Mouse (Mus musculus) midbrain, embryonic 10.5 days (tissue): ENCODE data around the gene Rcsd1. TPM values are rescaled to one million over a fixed set of nuclear protein-coding genes. Genes with fewer than 3 reads are reported as not detected.

ENCODE experiments used
- DNase-seq: peaks from one replicate; pipeline ENCODE4 v3.0.0-alpha.2; 2017; ENCODE audit warnings: low spot score
- H3K27ac ChIP-seq: fragments of 300-500 bp; sonication (generic); replicated peaks from 2 replicates; pipeline ENCODE4 v1.5.1; 2016; ENCODE audit warnings: mild to moderate bottlenecking
- H3K27me3 ChIP-seq: fragments of 300-500 bp; sonication (generic); 2 replicates; pipeline ENCODE4 v1.6.1; 2016; ENCODE audit warnings: low read depth, mild to moderate bottlenecking; ENCODE audit not compliant: poor library complexity, severe bottlenecking
- H3K36me3 ChIP-seq: fragments of 300-500 bp; sonication (generic); 2 replicates; pipeline ENCODE4 v1.6.1; 2016; ENCODE audit warnings: mild to moderate bottlenecking, moderate library complexity
- H3K4me1 ChIP-seq: fragments of 300-500 bp; sonication (generic); 2 replicates; pipeline ENCODE4 v1.6.1; 2016
- H3K4me3 ChIP-seq: fragments of 300-500 bp; sonication (generic); 2 replicates; pipeline ENCODE4 v1.5.1; 2016; ENCODE audit warnings: mild to moderate bottlenecking, moderate library complexity
- H3K9me3 ChIP-seq: fragments of 300-500 bp; sonication (generic); replicated peaks from 2 replicates; pipeline ENCODE4 v1.6.1; 2016; ENCODE audit warnings: mild to moderate bottlenecking
- WGBS: fragments of 180-500 bp; shearing (Covaris S2); methylation state at CpG from one replicate; pipeline ENCODE4 v1.1.7; 2016; 5-methylcytosine and 5-hydroxymethylcytosine counted together
- polyA plus RNA-seq: library from polyadenylated mRNA; unstranded; fragments of >200 nt; fragmentation: Nextera tagmentation; extraction: Ambion mirVana; gene quantifications from 2 replicates; pipeline ENCODE4 v1.2.1, GENCODE M21; 2016

Gene Rcsd1
- polyA plus RNA-seq, 1 experiment from 2014 or later: 8.7 TPM

DNA sequence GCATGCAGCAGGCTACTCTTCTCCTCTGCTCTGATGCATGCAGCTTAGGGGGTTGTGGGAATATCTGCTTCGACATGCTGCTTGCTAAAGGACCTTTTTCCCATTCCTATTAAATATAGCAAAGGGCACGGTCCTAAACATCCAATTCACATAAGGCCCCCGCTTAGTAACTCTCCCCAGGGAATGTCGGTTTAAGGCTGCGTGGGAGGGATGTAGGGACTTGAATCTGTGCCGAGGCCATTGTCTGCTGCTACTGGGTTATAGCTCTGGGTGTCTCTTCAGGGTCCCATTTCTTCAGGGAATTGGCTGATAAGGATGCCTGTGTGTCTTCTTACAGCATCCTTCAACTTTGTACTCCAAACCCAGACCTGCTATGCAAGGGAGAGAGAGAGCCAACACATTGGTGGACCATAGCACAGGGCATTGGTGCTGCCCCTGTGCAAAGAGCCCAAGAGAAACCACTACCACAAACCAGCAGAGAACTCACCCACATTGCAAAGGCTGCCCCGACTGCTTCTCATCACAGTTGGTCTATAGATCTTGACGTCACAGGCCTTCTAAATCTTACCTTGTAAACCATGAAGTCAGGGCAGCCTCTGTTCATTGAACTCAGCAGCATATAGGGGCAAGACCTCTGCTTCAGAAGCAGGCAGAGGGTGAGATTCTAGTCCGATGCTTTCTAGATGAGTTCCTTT lies 724 bp downstream of the Rcsd1 start:
- Histone ChIP-seq H3K4me1 (peaks cover 20% of the 10 kb centered on the region), H3K4me3 (peak overlapping the region; percentile 81), H3K27me3 (peaks cover 67% of the 10 kb centered on the region), H3K36me3 (no peaks in the 10 kb centered on the region), H3K9me3 (no peaks in the 10 kb centered on the region), H3K27ac (no peak overlapping the region)
- no peak for DNase-seq
- WGBS: 34% methylated on average over 9 of the region's 9 CpGs

DNA sequence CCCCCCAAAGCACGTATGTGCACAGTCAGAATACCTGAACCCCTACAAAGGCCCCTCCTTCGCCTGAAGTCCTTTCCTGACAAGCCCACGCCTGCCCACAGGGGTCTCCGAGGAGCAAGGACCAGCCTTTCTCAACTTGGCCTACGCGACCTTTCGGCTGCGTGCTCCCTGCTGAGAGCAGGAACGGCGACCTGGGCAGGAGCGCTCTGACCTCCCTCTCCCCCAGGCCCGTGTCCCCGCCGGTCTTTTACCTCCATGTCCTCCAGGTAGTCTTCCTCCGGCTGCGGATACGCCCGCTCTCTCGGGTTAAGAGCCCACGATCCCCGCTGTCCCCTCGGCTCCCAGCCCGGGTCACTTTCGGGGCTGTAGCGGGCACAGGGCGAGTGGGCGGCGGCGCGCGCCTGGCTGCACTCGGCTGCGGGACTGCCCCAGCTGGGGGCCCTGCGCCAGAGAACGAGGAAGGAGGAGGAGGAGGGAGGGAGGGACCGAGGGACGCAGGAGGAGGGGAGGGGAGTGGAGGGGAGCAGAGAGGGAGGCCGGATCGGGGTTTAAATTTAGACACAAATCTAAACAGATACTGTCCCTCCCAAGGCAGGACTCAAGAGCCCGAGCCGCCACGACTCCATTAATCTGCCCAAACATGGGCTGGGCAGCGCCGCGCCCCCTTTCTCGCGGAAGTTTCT lies 1.8 kb downstream of the Rcsd1 start:
- H3K36me3 ChIP-seq: no peaks in the 10 kb centered on the region
- H3K9me3 ChIP-seq: no peaks in the 10 kb centered on the region
- WGBS: under 1% methylated on average over 47 of the region's 47 CpGs
- peak overlapping the region; percentile 82 for H3K27ac ChIP-seq
- peaks cover 68% of the 10 kb centered on the region for H3K27me3 ChIP-seq
- peak; percentile 65 for DNase-seq
- H3K4me3 ChIP-seq: peak overlapping the region; percentile 81
- peaks cover 24% of the 10 kb centered on the region for H3K4me1 ChIP-seq

DNA sequence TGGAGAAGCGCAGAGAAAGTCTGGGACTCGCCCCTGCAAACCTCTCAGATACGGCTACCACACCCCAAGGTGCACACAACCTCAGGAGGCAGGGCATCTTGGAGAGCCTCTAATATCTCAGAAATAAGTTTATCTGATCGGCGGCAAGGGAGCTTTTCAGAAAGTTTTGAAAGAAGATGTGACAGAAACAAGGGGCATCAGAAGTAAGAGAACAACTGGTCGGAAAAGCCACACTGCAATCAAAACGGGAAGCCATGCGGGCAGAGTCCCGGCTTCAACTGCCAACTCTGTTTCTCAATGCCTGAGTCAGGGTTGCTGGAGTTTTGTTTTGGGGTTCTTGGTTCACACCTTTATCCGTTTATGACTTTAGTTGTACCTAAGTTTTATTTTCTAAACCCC lies 2.3 kb downstream of the Rcsd1 start:
- peak overlapping the region; percentile 81 for H3K4me3 ChIP-seq
- 21% methylated on average over 10 of the region's 10 CpGs for WGBS
- no peak overlapping the region for H3K27ac ChIP-seq
- peaks cover 70% of the 10 kb centered on the region for H3K27me3 ChIP-seq
- H3K4me1 ChIP-seq: peaks cover 30% of the 10 kb centered on the region
- no peaks in the 10 kb centered on the region for H3K9me3 ChIP-seq
- DNase-seq: no peak
- no peaks in the 10 kb centered on the region for H3K36me3 ChIP-seq

DNA sequence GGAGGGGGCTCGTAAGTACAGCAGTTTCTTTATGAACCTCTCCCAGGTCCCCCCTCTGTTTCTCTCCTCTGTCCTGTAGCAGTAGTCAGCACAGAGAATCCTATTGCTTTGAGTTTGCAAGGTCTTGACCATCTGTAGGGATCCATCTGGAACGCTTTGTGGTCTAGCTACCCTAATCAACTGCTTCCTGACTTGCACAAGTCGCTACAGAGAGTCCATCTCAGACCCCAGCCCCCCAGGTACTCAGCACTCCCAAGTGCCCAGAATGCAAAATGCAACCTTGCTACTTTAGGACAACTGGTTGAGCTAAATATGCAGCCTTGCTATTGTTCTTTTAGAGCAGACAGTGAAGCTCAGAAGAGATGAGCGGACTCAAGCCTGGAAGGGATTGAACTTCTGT lies 3.1 kb downstream of the Rcsd1 start:
- WGBS: 68% methylated on average over 4 of the region's 4 CpGs
- H3K36me3 ChIP-seq: no peaks in the 10 kb centered on the region
- no peak overlapping the region for H3K4me3 ChIP-seq

DNA sequence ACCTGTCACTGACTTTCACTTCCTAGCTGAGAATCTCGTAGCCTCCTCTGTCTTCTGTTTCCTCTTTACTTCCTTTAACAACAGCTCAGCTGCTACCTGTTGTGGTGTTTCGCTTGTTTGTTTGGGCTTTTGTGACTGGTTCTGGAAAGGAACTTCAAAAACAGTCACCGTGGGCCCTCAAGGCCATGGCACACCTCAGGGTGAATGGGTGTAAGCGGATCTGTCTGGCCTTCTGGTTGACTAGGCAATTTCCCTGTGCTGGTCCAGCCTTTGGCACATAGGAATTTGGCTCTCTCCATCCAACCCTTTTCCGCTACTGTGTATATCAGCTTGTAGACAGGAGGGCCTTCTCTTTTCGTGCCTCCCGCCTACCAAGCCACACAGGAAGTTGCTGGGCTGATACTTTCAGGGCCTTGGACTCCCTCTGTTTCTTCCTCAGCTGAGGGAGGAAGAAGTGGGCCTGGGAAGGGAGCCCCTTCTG lies 3.6 kb downstream of the Rcsd1 start:
- peaks cover 83% of the 10 kb centered on the region for H3K27me3 ChIP-seq
- WGBS: 84% methylated on average over 7 of the region's 7 CpGs
- H3K9me3 ChIP-seq: no peaks in the 10 kb centered on the region
- peaks cover 40% of the 10 kb centered on the region for H3K4me1 ChIP-seq
- no peak overlapping the region for H3K4me3 ChIP-seq
- no peak for DNase-seq
- H3K36me3 ChIP-seq: no peaks in the 10 kb centered on the region
- no peak overlapping the region for H3K27ac ChIP-seq

More for the DNA sequence above, 3.1 kb downstream of the Rcsd1 start:
- no peaks in the 10 kb centered on the region for H3K9me3 ChIP-seq
- H3K27me3 ChIP-seq: peaks cover 77% of the 10 kb centered on the region
- H3K27ac ChIP-seq: no peak overlapping the region
- DNase-seq: no peak
- H3K4me1 ChIP-seq: peaks cover 37% of the 10 kb centered on the region

DNA sequence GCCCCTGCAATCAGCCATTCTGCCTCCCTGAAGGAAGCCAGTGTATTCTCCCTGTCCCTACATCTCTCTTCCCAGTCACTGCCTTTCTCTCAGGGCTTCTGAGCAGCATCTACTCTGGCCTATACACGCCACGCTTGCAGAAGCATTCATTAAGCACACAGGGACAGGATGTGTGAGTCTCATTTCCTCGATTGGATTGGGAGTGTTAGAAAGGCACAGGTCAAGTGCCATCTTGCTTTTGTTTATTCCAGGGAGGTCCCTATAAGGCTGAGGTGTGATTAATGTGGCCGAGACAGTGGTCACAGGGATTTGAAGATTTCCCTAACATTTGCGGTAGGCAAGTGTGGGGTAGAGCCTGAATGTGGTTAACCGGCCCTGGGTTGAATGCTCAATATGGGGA lies 4.2 kb downstream of the Rcsd1 start:
- Histone ChIP-seq H3K4me1 (peaks cover 43% of the 10 kb centered on the region), H3K27me3 (peaks cover 86% of the 10 kb centered on the region), H3K27ac (no peak overlapping the region), H3K9me3 (no peaks in the 10 kb centered on the region), H3K4me3 (no peak overlapping the region), H3K36me3 (no peaks in the 10 kb centered on the region)
- DNase-seq: no peak
- WGBS: 80% methylated on average over 6 of the region's 6 CpGs

DNA sequence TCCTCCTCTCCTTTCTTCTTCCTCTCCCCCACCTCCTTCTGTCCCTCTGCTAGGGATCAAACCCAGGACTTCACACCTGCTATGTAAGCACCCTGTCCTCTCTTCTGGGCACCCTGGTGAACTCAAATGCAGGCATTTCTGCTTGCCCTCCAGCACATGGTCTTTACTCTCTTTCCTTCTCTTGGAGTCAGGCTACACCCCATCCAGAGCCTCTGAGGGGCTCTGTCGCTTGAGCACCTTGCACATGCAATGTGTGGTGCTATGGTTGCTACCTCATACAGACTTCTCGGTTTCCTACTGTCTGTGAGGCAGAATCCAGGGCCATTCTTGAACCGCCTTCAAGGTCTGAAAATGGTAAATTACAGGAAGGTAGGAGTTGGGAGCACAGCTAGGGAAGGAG lies 4.7 kb downstream of the Rcsd1 start:
- 87% methylated on average over 3 of the region's 3 CpGs for WGBS
- H3K36me3 ChIP-seq: no peaks in the 10 kb centered on the region
- peaks cover 46% of the 10 kb centered on the region for H3K4me1 ChIP-seq
- H3K27me3 ChIP-seq: peaks cover 81% of the 10 kb centered on the region
- DNase-seq: no peak
- no peaks in the 10 kb centered on the region for H3K9me3 ChIP-seq
- no peak overlapping the region for H3K27ac ChIP-seq
- H3K4me3 ChIP-seq: no peak overlapping the region

DNA sequence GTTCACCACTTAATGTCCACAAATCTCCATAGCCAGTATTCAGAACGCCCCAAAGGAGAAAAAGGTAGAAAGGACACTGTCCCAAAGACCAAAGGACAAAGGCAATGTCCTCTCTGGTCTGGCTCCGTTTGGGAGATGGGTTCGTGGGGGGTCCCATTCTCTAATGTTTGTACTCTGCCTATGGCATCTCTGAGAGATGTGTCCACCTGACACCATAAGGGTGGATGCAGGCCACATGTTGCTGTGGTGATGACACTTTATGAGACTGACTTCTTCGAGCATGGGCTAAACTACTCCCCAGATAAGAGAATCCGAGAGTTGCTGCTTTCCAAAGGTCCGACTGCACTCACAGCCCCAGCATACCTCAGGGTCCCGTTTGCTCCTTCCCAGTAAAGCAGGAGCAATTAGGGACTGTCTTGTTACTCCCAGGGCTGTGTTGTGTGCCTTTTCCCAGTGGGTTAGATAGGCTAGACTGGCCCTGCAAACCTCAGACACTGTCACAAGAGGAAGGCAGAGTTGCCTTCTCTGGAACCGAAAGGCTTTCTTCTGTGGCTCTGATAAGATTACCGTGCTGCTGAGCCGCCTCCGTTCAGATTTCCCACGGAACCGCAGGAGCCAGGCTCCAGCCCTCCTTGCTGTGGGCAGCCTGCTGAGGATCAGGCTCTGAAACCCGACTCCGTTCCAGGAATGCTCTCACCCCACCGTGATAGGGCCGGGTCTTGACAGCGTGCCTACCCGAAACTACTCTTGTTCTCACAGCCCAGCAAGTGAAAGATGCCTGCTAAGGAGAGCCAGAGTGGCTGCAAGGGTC lies 7.1 kb downstream of the Rcsd1 start:
- Histone ChIP-seq H3K4me1 (peaks cover 31% of the 10 kb centered on the region), H3K27me3 (peaks cover 57% of the 10 kb centered on the region), H3K9me3 (no peaks in the 10 kb centered on the region), H3K4me3 (peak overlapping the region; percentile 40), H3K36me3 (no peaks in the 10 kb centered on the region), H3K27ac (no peak overlapping the region; the same call in 1 of the 2 replicates)
- DNase-seq: peak; percentile 50
- 17% methylated on average over 19 of the region's 19 CpGs for WGBS

DNA sequence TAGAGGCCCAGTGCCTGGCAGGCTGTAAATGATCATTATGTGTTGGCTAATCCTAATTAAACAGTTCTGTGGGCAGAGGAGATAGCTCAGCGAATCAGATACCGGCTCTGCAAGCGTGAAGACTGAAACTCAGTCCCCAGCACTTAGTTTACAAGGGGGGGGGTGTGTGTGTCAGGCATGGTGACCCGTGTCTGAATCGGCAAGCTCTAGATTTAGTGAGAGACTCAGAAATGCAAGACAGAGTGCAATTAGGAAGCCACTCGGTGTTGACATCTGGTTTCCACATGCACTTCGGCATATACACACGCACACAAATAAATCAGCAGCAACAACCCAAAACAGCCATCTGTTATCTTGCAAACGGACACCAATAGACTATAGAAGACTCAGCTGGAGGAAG lies 8.0 kb downstream of the Rcsd1 start:
- no peak for DNase-seq

DNA sequence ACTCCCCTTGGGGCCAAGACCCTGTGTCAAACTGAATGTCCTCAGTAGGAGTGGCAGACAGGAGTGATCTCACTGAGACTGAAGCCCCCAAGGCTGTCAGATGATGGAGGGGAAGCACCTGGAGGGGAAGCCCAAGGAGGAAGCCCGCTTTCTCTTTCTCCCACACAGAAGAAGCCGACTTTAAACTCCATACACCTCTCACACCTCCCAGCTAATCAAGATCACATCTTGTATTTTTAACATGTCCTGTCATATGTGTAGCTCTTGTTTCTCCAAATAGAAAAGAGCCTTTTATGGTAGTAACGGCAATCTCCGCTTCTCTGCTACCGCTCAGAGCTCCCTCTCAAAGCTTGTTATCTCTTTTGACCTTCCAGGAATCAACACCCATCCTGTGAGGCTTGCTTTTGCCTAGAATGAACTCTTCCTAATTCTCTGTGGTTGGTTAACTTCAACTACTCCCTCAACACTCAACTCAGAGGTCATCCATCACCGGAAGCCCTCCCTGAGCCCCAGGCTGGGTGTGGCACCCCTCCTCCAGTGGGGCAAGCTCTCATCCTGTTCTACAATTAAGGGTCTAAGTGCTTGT lies 8.5 kb downstream of the Rcsd1 start:
- no peaks in the 10 kb centered on the region for H3K36me3 ChIP-seq
- 86% methylated on average over 6 of the region's 6 CpGs for WGBS
- H3K9me3 ChIP-seq: no peaks in the 10 kb centered on the region
- H3K27ac ChIP-seq: no peak overlapping the region
- H3K4me3 ChIP-seq: no peak overlapping the region
- H3K4me1 ChIP-seq: peaks cover 26% of the 10 kb centered on the region
- peaks cover 43% of the 10 kb centered on the region for H3K27me3 ChIP-seq
- no peak for DNase-seq

More for the DNA sequence above, 8.0 kb downstream of the Rcsd1 start:
- H3K27ac ChIP-seq: no peak overlapping the region
- WGBS: 81% methylated on average over 9 of the region's 9 CpGs
- no peaks in the 10 kb centered on the region for H3K36me3 ChIP-seq
- H3K9me3 ChIP-seq: no peaks in the 10 kb centered on the region
- peaks cover 26% of the 10 kb centered on the region for H3K4me1 ChIP-seq
- H3K27me3 ChIP-seq: peaks cover 49% of the 10 kb centered on the region
- H3K4me3 ChIP-seq: no peak overlapping the region

DNA sequence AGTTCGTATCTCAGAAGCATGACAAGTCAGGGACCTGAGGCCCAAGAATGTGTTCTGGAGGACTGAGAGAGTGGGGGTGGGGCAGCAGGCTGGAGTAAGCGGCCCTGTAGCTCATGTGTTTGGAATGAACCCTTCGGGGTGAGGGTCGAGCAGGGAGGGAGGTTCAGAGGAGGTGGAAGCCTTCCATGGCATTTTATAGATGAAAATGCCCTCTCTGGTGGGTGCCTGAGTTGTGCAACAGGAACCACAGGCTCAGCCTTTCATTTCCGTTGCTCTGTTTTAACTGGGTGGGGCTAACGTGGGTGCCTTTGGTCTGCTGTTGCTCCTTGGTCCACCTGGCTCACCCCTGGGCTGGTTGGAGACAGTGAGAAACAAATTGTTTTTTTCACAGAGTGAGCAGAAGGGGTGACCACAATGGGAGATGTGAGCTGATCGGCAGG lies 9.2 kb downstream of the Rcsd1 start:
- no peaks in the 10 kb centered on the region for H3K36me3 ChIP-seq
- peaks cover 37% of the 10 kb centered on the region for H3K27me3 ChIP-seq
- no peak for DNase-seq
- H3K4me1 ChIP-seq: peaks cover 26% of the 10 kb centered on the region
- 69% methylated on average over 7 of the region's 7 CpGs for WGBS
- no peak overlapping the region for H3K27ac ChIP-seq
- no peak overlapping the region for H3K4me3 ChIP-seq
- H3K9me3 ChIP-seq: no peaks in the 10 kb centered on the region

DNA sequence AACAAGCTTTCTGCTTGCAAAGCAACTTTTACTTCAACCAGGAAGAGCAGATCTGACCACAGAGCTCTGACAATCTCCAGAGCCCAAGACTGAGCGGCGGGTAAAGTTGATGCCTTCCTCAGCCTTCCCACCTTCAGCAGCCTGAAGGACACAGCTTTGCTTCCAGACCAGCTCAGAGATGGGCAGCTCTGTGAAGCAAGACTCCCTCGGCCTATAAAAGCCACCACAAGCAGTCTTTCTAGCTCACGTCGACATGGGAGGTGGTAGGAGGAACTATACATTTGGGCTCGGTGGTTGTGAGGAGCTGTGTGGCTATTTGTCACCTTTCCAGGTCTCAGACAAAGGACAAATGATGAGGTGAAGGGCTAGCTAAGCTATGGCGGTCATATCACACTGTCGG lies 11.9 kb downstream of the Rcsd1 start:
- peaks cover 38% of the 10 kb centered on the region for H3K4me1 ChIP-seq
- WGBS: 85% methylated on average over 8 of the region's 8 CpGs
- peaks cover 20% of the 10 kb centered on the region for H3K27me3 ChIP-seq
- no peak overlapping the region for H3K4me3 ChIP-seq
- no peak for DNase-seq
- no peaks in the 10 kb centered on the region for H3K9me3 ChIP-seq
- H3K36me3 ChIP-seq: no peaks in the 10 kb centered on the region
- no peak overlapping the region for H3K27ac ChIP-seq
